Mouse (Mus musculus) limb, embryonic 12.5 days (tissue): ENCODE measurements around the gene Sfrp5. TPM values are rescaled to one million over a fixed set of nuclear protein-coding genes. Genes with fewer than 3 reads are reported as not detected.

ENCODE experiments used
- ATAC-seq: fragments of 200-750 bp; cut with Nextera tagmentation; 2 replicates; pipeline ENCODE4 v1.8.0; 2017; ENCODE audit warnings: low read depth, moderate TSS enrichment; ENCODE audit not compliant: insufficient number of reproducible peaks, insufficient read depth, low FRiP score, low TSS enrichment
- H3K27ac ChIP-seq: fragments of 300-500 bp; sonication (generic); 2 replicates; pipeline ENCODE4 v1.5.1; 2016; ENCODE audit warnings: mild to moderate bottlenecking, moderate library complexity
- H3K27me3 ChIP-seq: fragments of 300-500 bp; sonication (generic); 2 replicates; pipeline ENCODE4 v1.6.1; 2016; ENCODE audit warnings: mild to moderate bottlenecking, moderate library complexity
- H3K36me3 ChIP-seq: fragments of 300-500 bp; sonication (generic); 2 replicates; pipeline ENCODE4 v1.6.1; 2016; ENCODE audit warnings: mild to moderate bottlenecking, moderate library complexity
- H3K4me1 ChIP-seq: fragments of 300-500 bp; sonication (generic); replicated peaks from 2 replicates; pipeline ENCODE4 v1.6.1; 2016
- H3K4me2 ChIP-seq: fragments of 300-500 bp; sonication (generic); 2 replicates; pipeline ENCODE4 v1.6.1; 2016; ENCODE audit warnings: mild to moderate bottlenecking, moderate library complexity
- H3K4me3 ChIP-seq: fragments of 300-500 bp; sonication (generic); replicated peaks from 2 replicates; pipeline ENCODE4 v1.5.1; 2016; ENCODE audit warnings: mild to moderate bottlenecking
- H3K9ac ChIP-seq: fragments of 300-500 bp; sonication (generic); replicated peaks from 2 replicates; pipeline ENCODE4 v1.6.1; 2016; ENCODE audit warnings: mild to moderate bottlenecking, moderate library complexity
- H3K9me3 ChIP-seq: fragments of 300-500 bp; sonication (generic); 2 replicates; pipeline ENCODE4 v1.6.1; 2016; ENCODE audit warnings: mild to moderate bottlenecking, moderate library complexity
- WGBS: fragments of 180-500 bp; shearing (Covaris S2); methylation state at CpG from one replicate; pipeline ENCODE4 v1.1.7; 2016; 5-methylcytosine and 5-hydroxymethylcytosine counted together
- polyA plus RNA-seq: library from polyadenylated mRNA; unstranded; fragments of >200 nt; fragmentation: Nextera tagmentation; extraction: Ambion mirVana; gene quantifications from 2 replicates; pipeline ENCODE4 v1.2.1, GENCODE M21; 2016

Sfrp5 gene
- 0.53 and 0.54 TPM in 2 replicates for polyA plus RNA-seq

DNA sequence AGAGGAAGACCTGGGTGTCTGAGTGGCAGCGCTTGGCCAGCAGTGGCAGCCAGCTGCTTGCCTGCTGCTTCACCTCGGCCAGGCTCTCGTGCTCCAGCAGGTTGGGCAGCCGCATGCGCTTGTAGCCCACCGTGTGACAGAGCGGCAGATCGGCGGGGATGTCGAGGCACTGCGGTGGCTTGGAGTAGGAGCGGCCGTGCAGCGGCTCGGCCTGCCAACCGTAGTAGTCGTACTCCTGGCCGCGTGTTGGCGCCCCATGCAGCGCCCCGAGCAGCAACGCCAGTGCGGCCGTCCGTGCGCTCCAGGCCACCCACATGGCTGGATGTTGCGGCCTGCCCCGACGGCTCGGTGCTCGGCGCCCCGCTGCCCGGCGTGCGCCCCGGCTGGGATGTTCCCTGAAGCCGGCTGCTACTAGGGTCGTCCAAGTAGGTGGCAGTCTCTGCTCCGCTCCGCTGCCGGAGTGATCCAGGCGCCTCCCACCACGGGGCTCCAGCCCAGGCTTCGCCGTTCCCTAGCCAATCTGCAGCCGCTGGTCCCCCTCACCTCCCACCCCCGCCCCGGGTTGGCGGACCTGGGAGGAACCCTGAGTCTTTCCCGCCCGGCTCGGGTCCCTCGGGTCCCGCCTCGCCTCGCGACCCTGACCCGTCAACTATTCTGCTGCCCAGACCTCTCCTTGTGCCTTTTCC, at the start of gene Sfrp5:
Gene Sfrp5 (minus strand): TSS at position 557 of the 686 bp plus-strand sequence.
- Histone ChIP-seq H3K36me3 (no peaks in the 10 kb centered on the region), H3K9me3 (peaks cover 6% of the 10 kb centered on the region; the same call in 1 of the 2 replicates), H3K4me3 (peak within 1 kb of the TSS; percentile 34), H3K27ac (no peak within 1 kb of the TSS), H3K4me1 (peaks cover 19% of the 10 kb centered on the region), H3K4me2 (peak within 1 kb of the TSS; percentile 51), H3K27me3 (peaks cover 80% of the 10 kb centered on the region), H3K9ac (peak within 1 kb of the TSS; percentile 4; the same call in 1 of the 2 replicates)
- no peak for ATAC-seq
- WGBS, result under 1% methylated on average over 56 of the region's 60 CpGs

DNA sequence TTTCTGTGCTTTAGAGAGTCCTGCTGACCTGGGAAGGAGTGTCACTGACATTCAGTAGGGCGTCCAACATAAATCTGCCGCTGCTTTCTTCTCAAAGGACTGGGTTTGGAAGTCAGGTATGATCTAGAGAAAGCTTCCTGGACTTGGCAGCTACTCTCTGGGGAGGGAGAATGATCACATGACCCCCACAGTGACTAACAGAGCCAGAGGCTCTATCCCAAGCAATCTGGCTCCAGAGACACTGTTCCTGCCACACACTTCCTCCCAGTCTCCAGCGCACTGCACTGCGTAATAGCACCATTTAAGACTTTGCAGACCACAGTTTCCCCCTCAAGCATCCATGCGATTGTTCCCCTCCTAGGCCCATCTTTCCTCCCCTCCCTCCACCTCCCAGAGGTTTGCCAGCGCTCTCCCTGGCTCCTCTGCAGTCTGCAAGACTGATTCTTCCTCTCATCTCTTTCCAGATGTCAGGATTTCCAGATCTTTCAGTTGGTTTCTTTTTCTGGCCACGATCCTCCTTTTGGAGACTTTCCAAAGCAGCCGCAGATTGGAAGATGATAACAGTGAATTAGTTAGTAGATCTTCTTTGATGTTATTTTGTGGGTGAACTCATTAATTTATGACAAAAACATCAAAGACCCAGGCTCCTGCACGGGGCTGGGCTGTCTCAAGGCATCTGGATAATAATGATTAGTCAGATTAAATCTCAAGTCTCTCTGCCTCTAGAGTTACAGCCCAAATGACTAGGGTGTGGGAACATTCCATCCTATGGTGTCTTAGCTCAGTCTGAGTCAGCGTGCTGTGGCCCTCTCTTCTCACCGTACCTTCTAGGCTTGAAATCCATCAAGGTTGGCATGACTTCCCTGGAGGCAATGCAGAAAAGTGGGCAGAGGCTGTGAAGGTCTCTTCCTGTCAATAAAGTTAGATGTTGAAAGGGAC, 48.2 kb upstream of the Sfrp5 start:
- no peak overlapping the region for H3K27ac ChIP-seq
- no peak overlapping the region for H3K9ac ChIP-seq
- no peak for ATAC-seq
- 58% methylated on average over 11 of the region's 11 CpGs for WGBS
- no peaks in the 10 kb centered on the region for H3K9me3 ChIP-seq
- H3K27me3 ChIP-seq, result peaks cover 25% of the 10 kb centered on the region
- peaks cover under 1% of the 10 kb centered on the region; the same call in 1 of the 2 replicates for H3K4me1 ChIP-seq
- no peak overlapping the region for H3K4me3 ChIP-seq
- H3K4me2 ChIP-seq, result no peak overlapping the region
- no peaks in the 10 kb centered on the region for H3K36me3 ChIP-seq

DNA sequence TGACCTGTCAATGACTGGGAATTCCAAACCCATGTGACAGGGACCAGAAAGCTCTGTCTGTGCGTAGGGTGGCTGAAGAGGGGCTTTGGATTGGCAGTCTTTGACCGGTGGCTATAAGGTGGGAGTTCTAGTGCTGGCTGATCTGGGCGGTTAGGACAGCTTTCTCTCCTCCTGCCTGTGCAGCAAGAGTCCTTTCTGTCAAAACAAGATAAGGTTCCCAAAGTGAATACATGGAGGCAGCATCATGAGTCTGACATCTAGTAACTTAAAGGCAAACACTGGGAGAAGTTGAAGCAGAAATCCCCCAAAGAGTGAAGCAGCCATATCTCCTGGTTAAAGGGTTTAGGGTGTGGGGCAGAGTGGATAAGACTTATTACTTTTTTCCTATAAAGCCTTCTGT, 45.5 kb upstream of the Sfrp5 start, which contains the start of gene Golga7b:
Gene Golga7b (plus strand): TSS at position 56 of the 400 bp plus-strand sequence.
- Histone ChIP-seq H3K36me3 (no peaks in the 10 kb centered on the region), H3K9ac (no peak within 1 kb of the TSS), H3K4me3 (no peak within 1 kb of the TSS), H3K27ac (no peak within 1 kb of the TSS), H3K4me1 (no peaks in the 10 kb centered on the region), H3K4me2 (no peak within 1 kb of the TSS), H3K27me3 (peaks cover 3% of the 10 kb centered on the region; the same call in 1 of the 2 replicates), H3K9me3 (no peaks in the 10 kb centered on the region)
- ATAC-seq, result no peak
- WGBS, result 76% methylated on average over 3 of the region's 3 CpGs

DNA sequence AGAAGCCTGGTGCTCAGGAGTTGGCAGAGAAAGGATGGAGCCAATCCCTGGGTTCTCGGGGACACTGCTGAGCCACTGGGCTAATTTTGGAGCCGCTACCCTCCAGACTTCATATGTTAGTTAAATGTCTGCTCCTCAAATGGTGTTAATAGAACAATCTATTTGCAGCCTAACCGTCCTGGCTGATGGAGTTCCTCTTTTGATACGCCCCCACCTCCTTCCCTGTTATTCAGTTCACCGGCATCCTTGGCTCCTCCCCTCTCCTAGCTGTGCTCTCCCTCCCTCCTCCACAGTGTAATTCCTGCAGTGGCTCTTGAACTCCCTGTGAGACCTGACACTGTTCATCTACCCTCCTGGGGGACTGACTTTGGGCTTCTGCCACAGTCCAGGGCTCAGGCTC, 44.6 kb upstream of the Sfrp5 start:
- Histone ChIP-seq H3K27me3 (peaks cover 3% of the 10 kb centered on the region; the same call in 1 of the 2 replicates), H3K4me1 (no peaks in the 10 kb centered on the region), H3K9me3 (no peaks in the 10 kb centered on the region), H3K36me3 (no peaks in the 10 kb centered on the region), H3K4me2 (no peak overlapping the region), H3K27ac (no peak overlapping the region), H3K9ac (no peak overlapping the region), H3K4me3 (no peak overlapping the region)
- WGBS, result 53% methylated on average over 5 of the region's 5 CpGs
- no peak for ATAC-seq

DNA sequence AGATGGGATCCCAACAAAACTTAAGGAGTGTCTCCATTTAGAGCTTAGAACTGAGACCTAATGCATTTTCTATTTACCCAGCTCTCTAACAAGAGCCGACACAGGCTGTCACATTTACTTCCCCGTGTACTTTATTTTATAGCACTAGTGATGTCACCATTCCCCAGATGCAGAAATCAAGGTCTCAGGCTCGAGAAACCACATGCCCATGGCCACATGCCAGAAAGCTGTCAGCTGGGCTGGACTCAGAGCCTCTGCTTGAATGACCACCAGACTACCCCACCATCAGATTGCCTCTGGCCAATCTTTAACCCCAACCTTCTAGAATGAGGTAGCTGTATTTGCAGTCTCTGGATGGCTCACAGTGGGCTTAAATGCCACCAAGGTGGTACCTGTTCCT, 41.3 kb upstream of the Sfrp5 start:
- no peak overlapping the region for H3K27ac ChIP-seq
- ATAC-seq, result no peak
- WGBS, result 59% methylated on average over 3 of the region's 3 CpGs

DNA sequence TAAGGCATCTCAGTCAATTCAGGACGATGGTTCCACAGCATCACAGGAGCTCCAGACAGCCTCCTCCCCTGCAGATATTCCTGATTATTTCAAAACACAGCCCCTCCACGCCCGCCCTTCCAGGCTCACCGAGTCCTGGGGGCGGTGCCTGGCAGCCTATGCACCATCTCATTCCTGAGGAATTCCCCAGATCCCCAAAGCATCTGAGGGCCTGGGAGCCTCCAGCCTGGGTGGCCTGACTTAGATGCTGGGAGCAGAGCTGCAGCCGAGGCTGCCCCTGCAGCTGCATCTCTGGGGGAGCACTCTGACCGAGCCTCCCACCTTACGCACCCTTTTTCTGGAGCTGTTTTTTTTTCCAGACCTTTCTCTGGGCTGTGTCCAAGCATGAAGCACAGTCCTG, 38.8 kb upstream of the Sfrp5 start:
- WGBS, result 63% methylated on average over 8 of the region's 8 CpGs

More for the DNA sequence above, 41.3 kb upstream of the Sfrp5 start:
- peaks cover 3% of the 10 kb centered on the region; the same call in 1 of the 2 replicates for H3K27me3 ChIP-seq
- no peaks in the 10 kb centered on the region for H3K36me3 ChIP-seq
- H3K4me3 ChIP-seq, result no peak overlapping the region
- H3K9ac ChIP-seq, result no peak overlapping the region
- H3K4me2 ChIP-seq, result no peak overlapping the region
- no peaks in the 10 kb centered on the region for H3K9me3 ChIP-seq
- H3K4me1 ChIP-seq, result no peaks in the 10 kb centered on the region

DNA sequence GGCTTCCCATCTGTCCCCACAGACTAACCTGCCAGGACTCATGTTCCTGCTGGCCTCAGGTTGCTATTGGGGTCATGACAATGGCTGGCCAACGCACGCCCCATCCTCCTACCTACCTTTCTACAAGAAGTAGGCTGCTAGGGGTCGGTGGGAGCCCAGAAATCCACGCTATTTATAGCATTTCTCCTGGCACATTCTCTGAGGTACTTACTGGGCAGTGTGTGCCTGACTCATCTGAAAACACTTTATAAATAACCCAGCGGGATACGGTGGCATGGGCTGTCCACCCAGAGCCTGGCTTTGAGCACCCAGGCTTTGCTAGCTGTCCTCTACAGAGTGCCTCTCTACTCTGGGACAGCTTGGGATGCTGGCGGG, 36.3 kb upstream of the Sfrp5 start:
- Histone ChIP-seq H3K4me3 (no peak overlapping the region), H3K36me3 (no peaks in the 10 kb centered on the region), H3K27ac (no peak overlapping the region), H3K4me2 (no peak overlapping the region), H3K27me3 (no peaks in the 10 kb centered on the region), H3K4me1 (peaks cover 5% of the 10 kb centered on the region; the same call in 1 of the 2 replicates), H3K9ac (no peak overlapping the region), H3K9me3 (no peaks in the 10 kb centered on the region)
- ATAC-seq, result no peak
- WGBS, result 62% methylated on average over 7 of the region's 7 CpGs

More for the DNA sequence above, 38.8 kb upstream of the Sfrp5 start:
- no peaks in the 10 kb centered on the region for H3K36me3 ChIP-seq
- no peak overlapping the region for H3K4me3 ChIP-seq
- no peak for ATAC-seq
- no peaks in the 10 kb centered on the region for H3K27me3 ChIP-seq
- no peak overlapping the region for H3K27ac ChIP-seq
- peaks cover 5% of the 10 kb centered on the region; the same call in 1 of the 2 replicates for H3K4me1 ChIP-seq
- H3K4me2 ChIP-seq, result no peak overlapping the region
- H3K9ac ChIP-seq, result no peak overlapping the region
- no peaks in the 10 kb centered on the region for H3K9me3 ChIP-seq

DNA sequence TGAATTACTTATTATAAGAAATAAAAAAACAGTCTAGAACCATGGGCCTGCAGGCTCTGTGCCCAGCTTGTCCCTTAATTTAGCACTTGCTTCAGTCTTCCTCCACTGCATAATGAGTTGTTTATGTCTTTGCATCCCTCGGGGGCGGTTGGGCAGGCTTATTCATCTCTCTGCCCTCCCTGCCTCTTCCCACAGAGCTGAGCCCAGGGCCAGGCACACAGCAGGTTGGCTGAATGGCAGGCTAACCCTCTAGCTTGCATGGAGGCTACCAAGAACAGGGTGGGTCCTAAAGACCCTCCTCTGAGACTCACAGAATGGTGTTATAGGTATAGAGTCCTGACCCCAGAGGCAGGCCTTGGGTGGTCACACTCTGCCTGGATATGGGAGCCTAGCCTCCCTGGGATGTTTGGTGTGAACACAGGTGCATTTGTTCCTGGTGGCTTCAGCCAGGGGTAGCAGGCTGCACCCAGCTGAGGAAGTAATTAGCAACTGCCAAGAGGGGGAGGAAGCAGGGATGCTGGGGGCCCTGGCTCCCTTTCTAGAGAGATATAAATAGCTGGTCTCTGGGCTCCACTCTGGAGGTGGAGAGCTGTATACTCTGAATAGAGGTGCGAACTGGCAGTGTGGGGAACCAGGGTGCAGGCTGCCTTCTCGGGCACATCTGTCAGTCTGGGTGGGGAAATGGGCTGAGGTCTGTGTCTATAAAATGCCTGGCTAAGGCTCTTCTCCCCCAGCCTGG, 35.7 kb upstream of the Sfrp5 start:
- Histone ChIP-seq H3K9ac (no peak overlapping the region), H3K4me2 (no peak overlapping the region), H3K9me3 (no peaks in the 10 kb centered on the region), H3K4me1 (peaks cover 5% of the 10 kb centered on the region; the same call in 1 of the 2 replicates), H3K27ac (no peak overlapping the region), H3K27me3 (no peaks in the 10 kb centered on the region), H3K4me3 (no peak overlapping the region), H3K36me3 (no peaks in the 10 kb centered on the region)
- no peak for ATAC-seq
- WGBS, result 15% methylated on average over 4 of the region's 4 CpGs

DNA sequence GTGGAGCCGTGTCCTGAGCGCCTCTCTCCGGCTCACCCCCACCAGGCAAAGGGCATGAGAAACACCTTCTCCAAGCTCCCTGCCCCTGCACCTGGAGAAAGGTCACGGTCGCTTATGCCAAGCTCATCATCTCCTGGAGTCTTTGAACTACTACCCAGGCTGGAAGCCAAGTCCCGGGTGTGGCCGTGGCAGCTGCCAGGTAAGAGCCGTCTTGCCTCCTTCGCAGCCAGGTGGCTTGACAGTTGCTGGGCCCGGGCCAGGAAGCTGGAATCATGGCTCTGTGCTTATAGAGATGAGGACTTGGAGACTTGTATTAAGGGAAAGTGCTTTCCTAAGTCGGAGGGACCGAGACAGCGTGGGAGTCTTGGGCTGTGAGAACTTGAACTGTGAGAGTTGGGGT, 28.9 kb upstream of the Sfrp5 start:
- 88% methylated on average over 13 of the region's 13 CpGs for WGBS
- no peak overlapping the region for H3K4me2 ChIP-seq
- no peak for ATAC-seq

DNA sequence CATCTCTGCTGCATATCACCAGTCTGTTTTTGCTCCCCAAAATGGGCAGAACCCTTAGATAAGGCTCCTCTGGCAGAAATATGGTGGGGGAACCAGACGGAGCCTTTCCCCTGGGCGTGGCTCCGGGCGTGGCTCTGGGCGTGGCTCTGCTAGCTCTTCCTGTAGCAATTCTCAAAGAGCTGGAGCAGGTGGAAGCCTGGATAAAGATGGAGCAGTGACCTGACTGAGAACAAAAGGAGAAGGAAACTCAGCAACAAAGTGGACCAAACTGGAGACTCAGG, 28.2 kb upstream of the Sfrp5 start:
- Histone ChIP-seq H3K36me3 (no peaks in the 10 kb centered on the region), H3K27ac (no peak overlapping the region), H3K27me3 (peaks cover 12% of the 10 kb centered on the region), H3K9me3 (no peaks in the 10 kb centered on the region), H3K9ac (no peak overlapping the region), H3K4me2 (no peak overlapping the region), H3K4me1 (no peaks in the 10 kb centered on the region), H3K4me3 (no peak overlapping the region)
- ATAC-seq, result no peak
- 70% methylated on average over 5 of the region's 5 CpGs for WGBS

More for the DNA sequence above, 28.9 kb upstream of the Sfrp5 start:
- Histone ChIP-seq H3K9me3 (no peaks in the 10 kb centered on the region), H3K27ac (no peak overlapping the region), H3K9ac (no peak overlapping the region), H3K36me3 (no peaks in the 10 kb centered on the region), H3K27me3 (peaks cover 12% of the 10 kb centered on the region), H3K4me3 (no peak overlapping the region), H3K4me1 (no peaks in the 10 kb centered on the region)
